20 mouse cellular contexts compared by ENCODE assay signal in the genomic region with DNA sequence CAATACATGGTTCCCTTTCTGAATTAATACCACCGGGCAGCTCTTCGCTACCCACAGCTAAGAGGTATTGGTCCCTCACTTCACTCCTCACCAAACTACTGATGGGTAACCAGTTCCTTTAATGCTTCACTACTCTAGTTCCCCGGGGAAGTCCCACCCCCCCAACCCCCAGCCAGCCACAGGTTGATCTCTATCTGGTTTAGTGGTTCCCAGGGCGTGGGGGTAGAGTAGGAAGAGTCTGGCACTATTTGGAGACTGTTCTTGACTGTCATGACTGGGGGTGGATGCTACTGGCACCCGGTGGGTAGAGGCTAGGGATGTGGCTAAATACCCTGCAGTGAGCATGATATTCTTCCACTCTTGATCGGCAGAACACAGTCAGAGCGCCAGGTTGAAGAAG.
DNase-seq lines count a peak whose midpoint lies in the region; ATAC-seq and TF ChIP-seq lines count a peak whose summit lies in the region.
"Had no signal": no experiment of that assay in that cellular context is flagged by ENCODE, and none has a peak within 500 bp of the region (broad histone marks: within the 10 kb centered on the region; RNA-seq: fewer than 3 reads in every experiment).

No protein-coding gene starts in this region.

- peaks cover 15 to 55% of the 10 kb centered on the region in 2 experiments for H3K36me3 ChIP-seq in CH12.LX (replicated peaks in 1 of 2; ENCODE audit: control insufficient read depth in 1 of 2, insufficient read depth in 1 of 2, low read length in 1 of 2)

- in situ Hi-C loops in CH12.LX (cut with MboI; ENCODE audit: low pct_ligation_motif_present, low pct_unique_long_range_greater_than_20kb, low sequenced_read_pairs): loop anchor here (25.0 kb wide), 1 partner anchor 819 kb away; no protein-coding TSS in a partner anchor

- H3K4me1 ChIP-seq in CH12.LX (ENCODE audit: control insufficient read depth in 1 of 2, insufficient read depth in 2 of 2): peaks cover 5 to 29% of the 10 kb centered on the region in 2 experiments; a peak in 3 of 4 replicates
- H3K4me1 ChIP-seq: forebrain, embryonic 15.5 days; heart, embryonic 13.5 days; hindbrain, embryonic 15.5 days; limb, embryonic 15.5 days had no signal

- no peak overlapping the region for H3K4me3 ChIP-seq in CH12.LX (replicated peaks in 1 of 3; ENCODE audit: low read depth in 2 of 3, low read length in 2 of 3, poor library complexity in 1 of 3)
- H3K4me3 ChIP-seq: embryonic facial prominence, embryonic 13.5 days; forebrain, embryonic 15.5 days; heart, embryonic 13.5 days; hindbrain, embryonic 15.5 days; layer of hippocampus, adult 2 months; limb, embryonic 15.5 days; myocyte had no signal

- no peaks in the 10 kb centered on the region for H3K79me2 ChIP-seq in CH12.LX (replicated peaks; ENCODE audit: control insufficient read depth, extremely low read depth, insufficient read depth, poor library complexity, severe bottlenecking)

- DNase-seq in thymus, postnatal 14 days: peak; percentile 48
- DNase-seq in thymus, postnatal 10 days (ENCODE audit: low spot score in 2 of 2): no peak
- DNase-seq in CH12.LX (ENCODE audit: extremely low read depth): peak; percentile 77
- DNase-seq in embryo, embryonic 11 days: no peak
- no peak for DNase-seq in kidney, postnatal 14 days
- no peak for DNase-seq in left cerebral cortex, adult 18-20 months (ENCODE audit: low spot score in 2 of 2)
- DNase-seq: cerebellum, adult 9-10 months; heart, postnatal 4 days; lung, postnatal 10 days; midbrain, embryonic 14.5 days had no signal

- H3K27ac ChIP-seq in CH12.LX (ENCODE audit: insufficient read depth, low read depth): no peak overlapping the region
- H3K27ac ChIP-seq: embryonic facial prominence, embryonic 13.5 days; forebrain, embryonic 15.5 days; heart, embryonic 13.5 days; hindbrain, embryonic 15.5 days; kidney, postnatal 0 days; layer of hippocampus, adult 2 months; limb, embryonic 15.5 days had no signal

- TF ChIP-seq CTCF in CH12.LX (conservative IDR thresholded peaks at IDR 0.05 in 1 of 2, IDR thresholded peaks at IDR 0.05 in 1 of 2; ENCODE audit: low read depth in 2 of 2, low read length in 2 of 2): no peak

- no peaks in the 10 kb centered on the region for H3K27me3 ChIP-seq in CH12.LX (replicated peaks)
- H3K27me3 ChIP-seq: embryonic facial prominence, embryonic 13.5 days; forebrain, embryonic 15.5 days; heart, embryonic 13.5 days; hindbrain, embryonic 15.5 days; limb, embryonic 15.5 days had no signal

- no peak for TF ChIP-seq EP300 in CH12.LX (IDR thresholded peaks at IDR 0.05; ENCODE audit: low read length)

- ATAC-seq in megakaryocyte, adult 5-6 weeks (ENCODE audit: poor library complexity, severe bottlenecking): peak; percentile 13; the same call in 1 of the 2 replicates
- ATAC-seq: forebrain, embryonic 15.5 days; intestine, postnatal 0 days had no signal

- TF ChIP-seq RAD21 in CH12.LX (IDR thresholded peaks at IDR 0.05; ENCODE audit: low read depth, low read length): no peak

- no peak for TF ChIP-seq POLR2A in CH12.LX (IDR thresholded peaks at IDR 0.05; ENCODE audit: low read depth, low read length)

- H3K9me3 ChIP-seq in CH12.LX (replicated peaks; ENCODE audit: low read length): no peaks in the 10 kb centered on the region
- H3K9me3 ChIP-seq: embryonic facial prominence, embryonic 13.5 days; forebrain, embryonic 15.5 days; heart, embryonic 13.5 days; hindbrain, embryonic 15.5 days; limb, embryonic 15.5 days had no signal

- no peak overlapping the region for H3K9ac ChIP-seq in CH12.LX (ENCODE audit: insufficient read depth, low read depth)
- H3K9ac ChIP-seq: embryonic facial prominence, embryonic 13.5 days; forebrain, embryonic 15.5 days; heart, embryonic 13.5 days; hindbrain, embryonic 15.5 days; limb, embryonic 15.5 days had no signal

- H3K4me2 ChIP-seq in CH12.LX (ENCODE audit: insufficient read depth, low read depth, poor library complexity, severe bottlenecking): no peak overlapping the region
- H3K4me2 ChIP-seq: embryonic facial prominence, embryonic 13.5 days; forebrain, embryonic 15.5 days; heart, embryonic 13.5 days; hindbrain, embryonic 15.5 days; limb, embryonic 15.5 days had no signal

- dilution Hi-C loops in CH12.LX (cut with MboI; ENCODE audit: extremely low pct_ligation_motif_present, extremely low pct_unique_long_range_greater_than_20kb, low sequenced_read_pairs): no loop called here

TF ChIP-seq in CH12.LX, 34 proteins besides CTCF, POLR2A, EP300 and RAD21:
- TF ChIP-seq USF2 (conservative IDR thresholded peaks at IDR 0.05; ENCODE audit: low read depth, low read length) (no peak), ETS1 (conservative IDR thresholded peaks at IDR 0.05; ENCODE audit: low read depth, low read length) (peak; percentile 29; the same call in 1 of the 2 replicates)

Comparison
In these comparisons a context has a peak if more than half of its experiments do, and no peak if none do; other contexts are left out.
1. DNase-seq: peak in thymus, postnatal 14 days (single experiment) and CH12.LX (single experiment); none in thymus, postnatal 10 days (0 of 2), embryo, embryonic 11 days (single experiment), kidney, postnatal 14 days (single experiment) and left cerebral cortex, adult 18-20 months (0 of 2).